ENCODE assay signal across 17 mouse cellular contexts in the genomic region with DNA sequence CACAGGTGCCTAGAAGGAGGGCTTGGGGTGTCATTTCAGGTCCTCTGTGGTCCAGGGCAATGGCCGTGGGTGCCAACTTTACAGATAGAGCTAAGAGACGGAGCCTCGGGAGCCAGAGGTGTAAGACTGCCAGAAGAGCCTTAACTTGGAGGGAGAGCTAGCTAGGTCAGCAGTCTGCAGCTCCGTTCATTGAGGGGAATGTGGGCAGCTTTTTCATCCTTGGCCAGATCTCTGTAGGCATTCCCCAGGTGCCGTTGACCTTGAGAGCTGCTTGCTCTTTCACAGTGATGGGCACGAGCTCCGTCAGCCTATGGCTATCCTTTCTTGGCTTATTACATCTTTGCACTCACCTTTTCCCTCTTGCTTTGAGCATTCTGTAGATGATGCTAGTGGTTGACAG.
"Had no signal": no experiment of that assay in that cellular context is flagged by ENCODE, and none has a peak within 500 bp of the region (broad histone marks: within the 10 kb centered on the region; RNA-seq: fewer than 3 reads in every experiment).

No protein-coding gene starts in this region.

- H3K4me2 ChIP-seq: lung, embryonic 15.5 days; midbrain, embryonic 11.5 days; midbrain, embryonic 13.5 days; midbrain, embryonic 15.5 days; neural tube, embryonic 12.5 days; stomach, embryonic 15.5 days had no signal

- H3K9me3 ChIP-seq: lung, embryonic 15.5 days; megakaryocyte, embryonic 14.5 days; midbrain, embryonic 13.5 days; midbrain, embryonic 15.5 days; neural tube, embryonic 12.5 days; stomach, embryonic 15.5 days had no signal

- DNase-seq: lung, adult 2 months; lung, postnatal 14 days; lung, postnatal 36 days; right cerebral cortex, postnatal 14 days; thymus, adult 2 months; thymus, postnatal 25 days; thymus, postnatal 4 days had no signal

- ATAC-seq: lung, postnatal 0 days; midbrain, embryonic 13.5 days; midbrain, embryonic 15.5 days had no signal

- H3K27me3 ChIP-seq: lung, embryonic 15.5 days; midbrain, embryonic 15.5 days; stomach, embryonic 15.5 days had no signal

- H3K4me3 ChIP-seq: lung, embryonic 15.5 days; megakaryocyte, embryonic 14.5 days; midbrain, embryonic 13.5 days; midbrain, embryonic 15.5 days; neural tube, embryonic 12.5 days; stomach, embryonic 15.5 days had no signal

- H3K9ac ChIP-seq: lung, embryonic 15.5 days; midbrain, embryonic 13.5 days; midbrain, embryonic 15.5 days; neural tube, embryonic 12.5 days; stomach, embryonic 15.5 days had no signal

- H3K27ac ChIP-seq: lung, embryonic 15.5 days; macrophage; midbrain, embryonic 13.5 days; midbrain, embryonic 15.5 days; neural tube, embryonic 12.5 days; stomach, embryonic 15.5 days; stomach, postnatal 0 days had no signal
